Comparison of ENCODE assay signal across 7 mouse cellular contexts in genomic region chr6:143219347-143219746, GRCm38 (mm10). TPM values are rescaled to one million over a fixed set of nuclear protein-coding genes. Genes with fewer than 3 reads are reported as not detected.
A peak's percentile ranks its signal among the peaks of the same experiment; 100 is the strongest.
DNase-seq lines count a peak whose midpoint lies in the region; ATAC-seq and TF ChIP-seq lines count a peak whose summit lies in the region.

No protein-coding gene starts in this region.

- H3K9me3 ChIP-seq in lung, embryonic 14.5 days (ENCODE audit: low read depth, low read length), result no peaks in the 10 kb centered on the region; the same call in 1 of the 2 replicates

- H3K27me3 ChIP-seq in lung, embryonic 14.5 days (ENCODE audit: insufficient read depth, low read length), result no peaks in the 10 kb centered on the region

- H3K27ac ChIP-seq in lung, embryonic 14.5 days (ENCODE audit: low read depth), result no peak overlapping the region

- peak; percentile 90 for TF ChIP-seq CTCF in lung, embryonic 14.5 days (IDR thresholded peaks at IDR 0.05; ENCODE audit: low read depth)

- H3K4me3 ChIP-seq in lung, embryonic 14.5 days (ENCODE audit: low read depth, low read length), result no peak overlapping the region

- H3K4me1 ChIP-seq in lung, embryonic 14.5 days (ENCODE audit: insufficient read depth), result 0 out of 2 replicates have a peak, but pooled peaks cover 5% of the 10 kb centered on the region

- no peak overlapping the region for H3K4me2 ChIP-seq in lung, embryonic 14.5 days

- ATAC-seq in lung, embryonic 14.5 days (ENCODE audit: insufficient read depth), result peak; percentile 13; the same call in 1 of the 2 replicates

- 4% methylated on average over 5 of the region's 5 CpGs for WGBS in lung, embryonic 14.5 days

- no peak overlapping the region for H3K9ac ChIP-seq in lung, embryonic 14.5 days

- peak; percentile 68 for DNase-seq in CD4-positive helper T cell, adult 2 months (ENCODE audit: low read depth, low spot score)
- peak; percentile 47 for DNase-seq in MEL-GATA-1-ER (ENCODE audit: extremely low read depth, low read depth)
- DNase-seq in cerebellum, postnatal 14 days, result peak; percentile 88 to 89
- DNase-seq in gonadal fat pad, adult 2 months (ENCODE audit: low read depth), result peak; percentile 12
- peak; percentile 71 to 77 for DNase-seq in kidney, postnatal 36 days
- peak; percentile 94 for DNase-seq in lung, embryonic 14.5 days
- peak; percentile 40 for DNase-seq in retina, adult 2 months (ENCODE audit: low read depth, low spot score)

- H3K36me3 ChIP-seq in lung, embryonic 14.5 days (ENCODE audit: insufficient read depth), result no peaks in the 10 kb centered on the region

RNA-seq across cellular contexts. Expression of gene Etnk1, which starts 52.3 kb away (rescaled TPM):
- polyA plus RNA-seq in gonadal fat pad, adult 2 months (2012; rRNA removed), result 52.5 and 61.8 TPM in 2 replicates
- polyA plus RNA-seq in lung, embryonic 14.5 days (2014; fragmentation: Nextera tagmentation; extraction: Ambion mirVana), result 22.6 and 23.3 TPM in 2 replicates

Comparison
In these comparisons a context has a peak if more than half of its experiments do, and no peak if none do; other contexts are left out.
1. DNase-seq: peak in every context shown above with its lines; median percentile 94 in lung, embryonic 14.5 days; 88 in cerebellum, postnatal 14 days; 74 in kidney, postnatal 36 days; 68 in CD4-positive helper T cell, adult 2 months; 47 in MEL-GATA-1-ER; 40 in retina, adult 2 months; 12 in gonadal fat pad, adult 2 months.